Comparison of ENCODE assay signal across 17 mouse cellular contexts in the genomic region with DNA sequence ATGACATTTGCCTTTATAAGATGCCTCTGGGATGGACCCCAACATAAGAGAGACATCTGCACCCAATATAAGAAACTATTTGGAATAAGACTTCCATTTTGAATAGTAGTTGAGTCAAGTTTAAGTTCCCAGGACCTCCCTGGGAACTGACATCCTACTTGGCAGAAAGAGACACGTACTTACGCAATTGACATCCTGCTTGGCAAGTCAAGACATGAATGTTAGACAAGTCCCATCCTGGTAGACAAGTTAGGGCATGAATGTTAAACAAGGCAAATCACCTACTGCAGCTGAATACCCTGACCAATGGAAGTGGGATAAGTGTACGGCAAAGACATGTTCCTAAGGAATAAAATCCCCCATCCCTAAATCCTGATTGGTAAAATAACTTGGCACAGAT. TPM values are rescaled to one million over a fixed set of nuclear protein-coding genes. Genes with fewer than 3 reads are reported as not detected.
"Had no signal": no experiment of that assay in that cellular context is flagged by ENCODE, and none has a peak within 500 bp of the region (broad histone marks: within the 10 kb centered on the region; RNA-seq: fewer than 3 reads in every experiment).

No protein-coding gene starts in this region.

- DNase-seq: kidney, postnatal 25 days; lung, embryonic 14.5 days; lung, postnatal 10 days; right cerebral cortex, postnatal 14 days had no signal

RNA-seq across cellular contexts. Expression of a gene that starts 9.1 kb away (rescaled TPM):
- total RNA-seq: layer of hippocampus, postnatal 25 days; left cerebral cortex, adult 2 months; left cerebral cortex, postnatal 25 days; midbrain, postnatal 0 days had no signal
- polyA plus RNA-seq: kidney, embryonic 16.5 days; limb, embryonic 11.5 days; limb, embryonic 15.5 days; liver, embryonic 12.5 days; liver, embryonic 16.5 days; lung, embryonic 14.5 days; midbrain, embryonic 13.5 days; midbrain, postnatal 0 days; neural tube, embryonic 14.5 days; spleen, adult 2 months; stomach, embryonic 15.5 days had no signal

RNA-seq across cellular contexts. Expression of a gene that starts 9.3 kb away (rescaled TPM):
- total RNA-seq: layer of hippocampus, postnatal 25 days; left cerebral cortex, adult 2 months; left cerebral cortex, postnatal 25 days; midbrain, postnatal 0 days had no signal
- polyA plus RNA-seq: liver, embryonic 12.5 days; midbrain, postnatal 0 days; neural tube, embryonic 14.5 days had no signal

RNA-seq across cellular contexts. Expression of a gene that starts 21.4 kb away (rescaled TPM):
- total RNA-seq: layer of hippocampus, postnatal 25 days; left cerebral cortex, adult 2 months; left cerebral cortex, postnatal 25 days; midbrain, postnatal 0 days had no signal
- polyA plus RNA-seq: kidney, embryonic 16.5 days; limb, embryonic 11.5 days; limb, embryonic 15.5 days; liver, embryonic 12.5 days; liver, embryonic 16.5 days; lung, embryonic 14.5 days; midbrain, embryonic 13.5 days; midbrain, postnatal 0 days; neural tube, embryonic 14.5 days; spleen, adult 2 months; stomach, embryonic 15.5 days had no signal

RNA-seq across cellular contexts. Expression of a gene that starts 31.7 kb away (rescaled TPM):
- total RNA-seq: layer of hippocampus, postnatal 25 days; left cerebral cortex, adult 2 months; left cerebral cortex, postnatal 25 days; midbrain, postnatal 0 days had no signal
- polyA plus RNA-seq: kidney, embryonic 16.5 days; limb, embryonic 11.5 days; limb, embryonic 15.5 days; liver, embryonic 12.5 days; liver, embryonic 16.5 days; lung, embryonic 14.5 days; midbrain, embryonic 13.5 days; midbrain, postnatal 0 days; neural tube, embryonic 14.5 days; spleen, adult 2 months; stomach, embryonic 15.5 days had no signal

RNA-seq across cellular contexts. Expression of a gene that starts 40.3 kb away (rescaled TPM):
- total RNA-seq: layer of hippocampus, postnatal 25 days; left cerebral cortex, adult 2 months; left cerebral cortex, postnatal 25 days; midbrain, postnatal 0 days had no signal
- polyA plus RNA-seq: kidney, embryonic 16.5 days; limb, embryonic 11.5 days; limb, embryonic 15.5 days; liver, embryonic 12.5 days; liver, embryonic 16.5 days; lung, embryonic 14.5 days; spleen, adult 2 months; stomach, embryonic 15.5 days had no signal
